Mouse (Mus musculus) thymus, adult 18-20 months (tissue): ENCODE measurements around the gene Apaf1.

Source experiments
- DNase-seq, 2 experiments: peaks; one replicate each; pipeline ENCODE4 v3.0.0; 2022; ENCODE audit warnings: mixed read lengths in 2 of 2

Apaf1 gene

DNA sequence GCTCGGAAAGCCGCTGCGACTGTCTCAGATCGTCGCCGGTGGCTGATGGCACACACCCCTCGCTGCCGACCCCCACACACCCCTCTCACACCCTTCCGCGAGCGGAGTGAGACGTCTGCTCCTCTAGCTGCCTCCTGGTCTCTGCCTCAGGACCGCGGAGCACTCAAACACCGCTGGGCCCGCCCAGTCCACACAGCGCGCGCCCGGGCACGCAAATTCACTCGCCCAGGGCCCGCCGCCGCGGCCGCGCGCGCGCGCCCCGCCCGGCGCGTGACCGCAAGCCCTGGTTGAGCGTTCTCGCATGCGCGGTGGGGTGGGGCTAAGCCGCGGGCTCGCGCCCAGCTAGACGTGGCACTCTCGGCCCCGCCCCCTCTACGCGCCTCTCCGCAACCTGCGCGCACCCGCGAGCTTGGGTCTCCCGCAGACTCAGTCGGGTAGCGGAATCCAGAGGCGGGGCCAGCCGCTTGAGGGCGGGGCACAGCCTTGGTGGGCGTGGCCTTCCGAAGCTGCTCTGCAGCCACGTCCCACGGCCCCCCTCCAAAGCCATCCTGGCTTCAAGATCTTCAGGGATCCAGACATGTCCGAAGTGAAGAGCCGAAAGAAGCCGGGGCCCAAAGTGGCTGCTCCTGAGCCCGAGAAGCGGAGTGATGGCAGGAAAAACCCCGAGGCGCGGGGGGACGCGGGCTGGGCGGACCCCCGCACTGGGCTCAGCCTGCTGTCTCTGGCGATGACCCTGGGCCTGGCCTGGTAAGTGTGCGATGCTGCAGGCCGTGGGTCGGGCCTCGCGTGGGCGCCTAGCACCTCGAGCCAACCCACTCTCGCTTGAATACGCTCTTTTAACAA lies at the start of gene Apaf1, which contains the start of gene Ikbip:
Apaf1 (minus strand) TSS at position 221 of the 843 bp plus-strand sequence.
Ikbip (plus strand) TSS at position 391 of the 843 bp plus-strand sequence.
- peak; percentile 99 for DNase-seq

DNA sequence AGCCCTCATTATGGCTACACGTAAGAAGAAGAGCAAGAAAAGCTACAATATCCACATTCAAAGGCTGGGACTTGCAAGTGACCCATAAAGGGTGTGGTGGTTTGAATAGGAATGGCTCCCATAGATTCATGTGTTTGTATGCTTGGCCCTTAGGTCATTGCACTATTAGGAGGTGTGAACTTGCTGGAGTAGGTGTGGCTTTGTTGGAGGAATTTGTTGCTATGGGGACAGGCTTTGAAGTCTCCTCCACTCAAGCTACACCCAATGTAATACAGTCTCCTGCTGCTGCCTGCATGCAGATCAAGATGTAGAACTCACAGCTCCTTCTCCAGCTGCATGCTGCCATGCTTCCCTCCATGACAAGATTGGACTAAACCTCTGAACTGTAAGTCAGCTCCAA lies 49.0 kb upstream of the Apaf1 start:
- no peak for DNase-seq

DNA sequence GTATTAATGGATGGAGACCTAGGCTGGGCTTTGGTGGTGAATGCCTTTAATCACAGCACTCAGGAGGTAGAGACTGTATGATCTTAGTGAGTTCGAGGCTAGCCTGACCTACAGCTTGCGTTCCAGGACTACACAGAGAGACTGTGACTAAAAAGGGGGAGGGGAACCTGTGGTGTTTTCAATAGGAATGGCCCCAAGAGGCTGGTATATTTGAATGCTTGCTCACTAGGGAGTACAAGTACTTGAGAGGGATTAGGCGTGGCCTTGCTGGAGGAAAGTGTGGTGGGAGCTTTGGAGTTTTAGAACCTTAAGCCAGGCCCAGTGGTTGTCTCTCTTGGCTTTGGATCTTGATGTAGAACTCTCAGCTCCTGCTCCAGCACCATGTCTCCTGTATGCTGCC lies 48.2 kb upstream of the Apaf1 start:
- DNase-seq = no peak

DNA sequence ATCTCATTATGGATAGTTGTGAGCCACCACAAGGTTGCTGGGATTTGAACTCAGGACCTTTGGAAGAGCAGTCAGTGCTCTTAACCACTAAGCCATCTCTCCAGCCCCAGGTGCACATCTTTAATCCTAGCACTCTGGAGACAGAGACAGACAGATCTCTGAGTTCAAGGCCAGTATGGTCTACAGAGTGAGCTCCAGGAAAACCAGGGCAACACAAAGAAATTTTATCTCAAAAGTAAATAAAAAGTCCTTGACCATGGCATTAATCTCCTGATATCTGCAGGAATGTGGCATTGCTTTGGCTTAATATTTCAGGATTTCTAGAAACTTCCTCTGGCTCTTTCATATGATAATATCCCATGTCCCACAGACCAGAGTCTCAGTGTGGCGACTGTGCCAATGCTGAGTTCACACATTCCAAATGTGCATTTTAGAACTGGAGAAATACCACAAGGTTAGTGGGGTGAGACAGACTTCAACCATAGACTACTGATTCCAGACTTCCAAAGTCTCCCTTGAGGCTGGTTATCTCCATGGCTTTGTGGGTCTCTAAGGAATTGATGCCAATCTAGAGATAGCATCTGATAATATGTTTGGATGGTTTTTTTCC lies 46.1 kb upstream of the Apaf1 start:
- DNase-seq = no peak

DNA sequence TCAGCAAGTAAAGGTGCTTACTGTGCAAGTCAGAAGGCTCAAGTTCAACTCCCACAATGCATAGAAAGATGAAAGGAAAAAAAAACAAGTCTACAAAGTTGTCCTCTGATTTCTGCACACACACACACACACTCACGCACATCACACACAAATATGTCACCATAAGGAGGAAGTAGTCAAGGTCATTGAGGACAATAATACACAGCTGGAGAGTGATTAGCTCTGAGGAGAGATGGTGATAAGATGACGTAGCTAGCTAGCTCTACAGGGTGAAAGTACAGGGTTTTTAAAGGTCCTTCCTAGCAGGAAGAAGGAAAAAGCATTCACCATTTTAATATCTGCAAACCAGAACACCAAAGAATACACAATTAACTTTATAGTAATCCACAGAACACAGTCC lies 44.8 kb upstream of the Apaf1 start:
- DNase-seq = no peak

DNA sequence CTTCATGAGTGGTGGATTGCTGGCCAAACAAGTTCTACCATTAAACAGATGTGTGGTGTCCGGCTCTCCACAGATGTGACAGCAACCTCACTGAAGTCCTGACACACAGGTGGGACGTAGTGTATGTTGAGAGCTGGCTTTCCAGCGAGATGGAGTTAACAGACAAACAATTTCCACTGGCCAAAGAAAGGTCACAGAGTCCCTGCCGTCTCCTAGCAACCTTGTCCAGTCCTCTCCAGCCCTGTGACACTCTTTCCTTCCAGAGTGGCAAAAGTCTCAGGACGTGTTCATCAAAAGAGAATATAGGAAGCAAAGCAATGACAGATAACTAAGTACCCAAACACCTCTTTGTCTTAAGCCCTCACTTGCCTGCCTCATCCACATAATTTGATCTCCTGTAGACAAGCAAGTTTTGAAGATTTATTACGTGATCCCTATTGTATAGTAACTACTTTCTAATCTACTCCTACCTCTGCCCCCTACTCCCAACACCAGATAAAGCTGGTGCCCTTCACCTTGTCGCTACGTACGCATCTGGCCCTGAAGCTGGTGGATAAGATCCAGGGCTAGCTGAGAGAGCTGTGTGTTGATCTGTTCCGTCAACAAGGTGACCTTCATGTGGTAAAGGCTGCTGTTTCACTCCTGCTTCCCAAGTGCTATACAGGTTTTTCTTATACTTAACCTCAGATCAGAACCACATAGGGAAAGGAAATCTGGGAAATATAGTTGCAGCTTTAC lies 44.2 kb upstream of the Apaf1 start:
- no peak for DNase-seq

DNA sequence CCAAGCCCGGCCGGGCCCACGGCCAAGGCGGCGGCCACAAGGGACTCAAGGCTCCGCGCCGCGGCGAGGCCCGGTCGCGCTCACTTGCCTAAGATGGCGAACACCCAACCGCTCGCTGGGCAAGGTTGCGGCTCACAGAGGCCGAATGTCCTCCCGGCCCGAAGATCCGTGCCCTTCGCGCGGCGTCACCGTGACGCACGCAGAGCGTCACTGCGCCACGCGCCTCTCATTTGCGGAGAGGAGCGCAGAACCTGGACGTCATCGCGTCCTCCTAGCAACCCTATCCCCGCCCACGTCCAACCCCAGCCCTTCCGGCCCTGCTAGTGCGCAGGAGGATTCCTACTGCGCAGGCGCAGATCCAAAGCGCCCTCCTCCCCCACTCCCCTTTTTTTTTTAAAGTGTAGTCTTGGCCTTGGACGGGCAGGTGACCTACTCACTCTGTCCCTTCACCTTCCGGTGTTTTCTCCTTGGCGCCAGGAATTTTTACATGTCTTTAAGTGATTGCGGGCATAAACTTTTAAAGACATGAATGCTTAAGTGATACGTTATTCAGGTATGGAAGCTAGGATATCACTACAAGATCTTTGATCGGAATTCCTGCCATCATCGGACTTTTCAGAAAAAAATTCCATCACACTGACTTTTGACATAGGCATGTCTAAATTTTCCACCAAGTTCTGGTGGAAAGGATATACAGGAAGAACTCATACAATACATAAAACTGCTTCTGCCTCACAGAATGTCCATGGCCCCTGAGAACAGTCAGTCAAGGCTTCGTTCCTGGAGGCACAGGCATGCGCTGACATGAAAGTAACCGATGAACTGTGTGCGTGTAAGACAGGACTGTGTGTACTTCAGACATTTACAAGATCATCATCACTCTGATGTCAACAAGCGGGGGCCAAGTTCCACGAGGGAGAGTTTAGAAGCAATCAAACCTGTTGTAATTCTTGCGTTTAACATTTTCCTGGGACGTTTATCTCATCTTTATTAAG lies 41.6 kb upstream of the Apaf1 start, which contains the start of gene Slc25a3:
Slc25a3 (minus strand) TSS at position 232 of the 995 bp plus-strand sequence.
- DNase-seq = peak; percentile 96 to 97

DNA sequence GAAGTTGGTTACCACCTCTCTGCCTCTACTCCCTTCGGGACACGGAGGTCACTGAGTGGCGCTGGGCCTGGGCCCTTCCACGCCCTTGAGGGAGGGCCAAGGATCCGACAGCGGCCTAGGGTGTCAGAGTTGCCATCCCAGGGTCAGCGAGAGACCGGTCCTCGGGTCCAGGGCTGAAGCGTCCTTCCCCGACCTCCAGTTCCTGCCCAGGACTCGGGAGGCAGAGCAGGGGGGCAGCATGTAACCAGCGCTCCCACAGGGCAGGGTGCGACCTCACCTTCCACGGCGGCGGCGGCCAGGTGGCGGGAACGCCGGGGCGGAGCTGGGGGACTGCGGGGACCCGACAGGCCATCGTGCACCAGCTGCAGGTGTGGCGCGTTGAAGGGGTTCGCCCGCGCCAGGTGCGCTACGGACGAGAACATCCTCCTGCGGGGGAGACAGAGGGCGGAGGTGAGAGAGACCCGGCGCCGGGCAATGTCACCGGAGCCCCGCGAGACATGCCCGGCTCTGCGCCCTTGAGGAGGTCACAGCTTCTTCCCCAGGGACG lies 40.8 kb upstream of the Apaf1 start:
- peak; percentile 58 to 67 for DNase-seq

DNA sequence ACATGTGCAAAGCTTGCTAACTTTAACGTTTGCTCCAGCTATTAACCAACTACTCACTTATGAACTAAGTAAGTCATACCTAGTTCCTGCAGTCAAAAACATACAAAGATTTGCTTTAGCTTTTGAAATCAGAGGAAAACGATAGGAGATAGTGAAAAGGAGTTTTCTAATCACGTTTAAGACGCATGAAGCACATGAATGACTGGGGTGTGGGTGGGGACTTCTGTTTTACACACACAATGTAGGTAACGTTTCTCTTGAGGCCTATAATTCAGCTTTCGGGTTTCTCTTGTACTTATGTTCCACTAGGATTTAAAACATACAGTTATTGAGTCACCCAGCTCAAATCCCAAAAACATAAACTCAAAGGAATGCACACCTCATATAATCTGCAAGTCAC lies 40.1 kb upstream of the Apaf1 start:
- no peak for DNase-seq

DNA sequence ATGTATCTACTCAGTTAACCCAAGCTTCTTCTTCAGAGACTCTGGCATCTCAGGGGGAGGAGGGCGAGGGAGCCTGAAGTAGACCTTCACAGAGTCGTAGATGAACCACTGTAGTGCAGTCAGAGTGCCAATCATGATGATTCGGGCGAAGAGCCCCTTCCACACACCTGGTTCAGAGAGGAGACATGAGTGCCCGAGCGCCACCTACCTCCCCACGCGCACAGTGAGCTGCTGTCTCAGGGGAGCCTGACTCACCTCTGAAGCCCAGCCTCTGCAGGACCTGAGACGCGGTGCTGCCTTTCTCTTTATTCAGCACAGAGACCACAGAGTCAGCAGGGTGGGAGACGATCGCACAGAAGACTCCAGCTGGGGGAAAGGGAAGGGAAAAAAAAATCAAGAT lies 34.4 kb upstream of the Apaf1 start:
- no peak for DNase-seq

DNA sequence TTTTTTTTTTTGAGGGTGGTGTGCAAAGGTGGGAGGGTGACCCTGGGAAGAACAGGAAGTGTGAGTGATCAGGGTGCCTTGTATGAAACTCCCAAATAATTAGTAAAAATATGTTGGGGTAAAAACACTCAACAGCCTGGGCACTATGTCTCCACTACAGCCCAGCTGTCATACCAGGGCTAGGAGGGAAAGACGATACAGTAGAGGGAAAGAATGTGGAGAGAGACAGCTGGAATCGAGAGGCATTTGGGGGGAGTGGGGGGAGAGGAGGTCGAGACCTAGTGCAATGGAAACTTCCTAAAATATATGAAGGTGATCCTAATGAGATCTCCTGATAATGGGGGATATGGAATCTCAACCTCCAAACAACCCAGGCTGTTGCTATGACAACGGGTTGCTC lies 27.3 kb upstream of the Apaf1 start:
- DNase-seq = no peak

DNA sequence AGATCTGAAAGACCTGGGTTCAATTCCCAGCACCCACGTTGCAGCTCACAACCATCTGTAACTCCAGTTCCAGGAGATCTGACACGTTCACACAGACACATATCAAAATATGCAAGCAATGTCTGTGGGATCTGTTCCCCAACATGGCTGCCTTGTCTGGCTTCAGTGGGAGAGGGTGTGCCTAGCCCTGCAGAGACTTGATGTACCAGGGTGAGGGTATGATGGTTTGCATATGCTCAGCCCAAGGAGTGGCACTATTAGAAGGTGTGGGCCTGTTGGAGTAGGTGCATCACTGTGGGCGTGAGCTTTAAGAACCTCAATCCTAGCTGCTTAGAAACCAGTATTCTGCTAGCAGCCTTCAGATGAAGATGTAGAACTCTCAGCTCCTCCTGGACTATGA lies 23.4 kb upstream of the Apaf1 start:
- no peak for DNase-seq

DNA sequence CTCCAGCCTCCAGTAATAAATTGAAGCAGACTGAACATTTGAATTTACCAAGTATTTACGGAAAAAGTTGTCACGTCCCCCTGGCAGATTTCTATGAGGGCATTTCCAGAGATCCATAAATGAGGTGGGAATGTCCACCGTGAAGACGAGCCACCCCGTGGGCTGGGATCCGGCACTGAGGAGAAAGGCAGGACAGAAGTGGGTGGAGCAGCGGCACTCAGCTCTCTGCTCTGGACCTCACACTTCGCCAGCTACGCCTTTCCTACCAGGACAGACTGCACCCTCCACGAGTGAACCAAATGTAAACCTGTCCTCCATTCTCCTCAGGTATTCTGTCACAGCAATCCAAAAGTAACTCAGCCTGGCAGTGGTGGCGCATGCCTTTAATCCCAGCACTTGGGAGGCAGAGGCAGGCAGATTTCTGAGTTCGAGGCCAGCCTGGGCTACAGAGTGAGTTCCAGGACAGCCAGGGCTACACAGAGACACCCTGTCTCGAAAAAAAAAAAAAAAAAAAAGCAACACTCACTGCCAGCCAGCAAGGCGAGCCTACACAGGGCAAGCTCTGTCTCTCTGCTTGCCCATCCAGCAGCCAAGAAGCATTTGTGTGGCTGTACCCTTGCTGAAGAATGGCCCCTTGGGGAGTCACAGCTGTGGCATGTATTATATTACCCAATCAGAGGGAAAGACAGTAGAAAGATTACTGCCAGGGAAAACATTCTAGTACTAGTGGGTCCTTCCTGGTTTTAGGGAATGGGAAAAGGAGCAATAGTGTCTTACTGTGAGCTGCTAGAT lies 20.4 kb upstream of the Apaf1 start:
- DNase-seq = no peak

DNA sequence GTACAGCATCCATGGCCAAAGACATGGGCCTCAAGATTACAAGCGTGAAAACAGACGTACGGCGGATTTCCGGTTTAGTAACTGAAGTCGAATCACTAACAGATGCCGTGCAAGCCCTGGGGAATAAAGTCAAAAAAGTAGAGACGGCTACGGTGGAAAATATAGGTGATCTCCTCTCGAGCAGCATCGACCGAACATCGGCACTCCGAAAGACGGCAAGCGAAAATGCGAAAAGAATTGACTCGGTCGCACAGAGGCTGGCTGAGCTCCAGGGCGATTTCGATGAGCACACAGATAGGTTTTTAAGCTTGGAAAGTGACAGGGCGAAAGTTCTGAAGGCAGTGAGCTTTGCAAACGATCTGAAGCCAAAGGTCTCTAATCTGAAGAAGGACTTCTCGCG lies 19.4 kb upstream of the Apaf1 start:
- no peak for DNase-seq

DNA sequence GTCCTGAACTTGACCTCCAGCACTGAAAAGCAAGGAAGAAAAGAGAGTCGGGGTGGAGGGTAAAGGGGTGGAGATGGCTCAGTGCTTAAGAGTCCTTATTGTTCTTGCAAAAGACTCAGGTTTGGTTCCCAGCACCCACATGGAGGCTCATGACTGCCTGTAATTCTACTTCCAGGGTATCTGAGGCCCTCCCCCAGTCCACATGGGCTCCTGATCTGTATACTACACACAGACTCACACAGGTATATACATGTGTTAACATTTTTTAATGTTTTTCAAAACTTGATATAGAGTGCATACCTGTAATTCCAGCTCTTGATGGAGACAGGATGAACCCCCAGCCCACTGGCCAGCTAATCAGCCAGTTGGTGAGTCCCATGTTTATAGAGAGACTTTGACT lies 17.5 kb upstream of the Apaf1 start:
- DNase-seq = no peak

DNA sequence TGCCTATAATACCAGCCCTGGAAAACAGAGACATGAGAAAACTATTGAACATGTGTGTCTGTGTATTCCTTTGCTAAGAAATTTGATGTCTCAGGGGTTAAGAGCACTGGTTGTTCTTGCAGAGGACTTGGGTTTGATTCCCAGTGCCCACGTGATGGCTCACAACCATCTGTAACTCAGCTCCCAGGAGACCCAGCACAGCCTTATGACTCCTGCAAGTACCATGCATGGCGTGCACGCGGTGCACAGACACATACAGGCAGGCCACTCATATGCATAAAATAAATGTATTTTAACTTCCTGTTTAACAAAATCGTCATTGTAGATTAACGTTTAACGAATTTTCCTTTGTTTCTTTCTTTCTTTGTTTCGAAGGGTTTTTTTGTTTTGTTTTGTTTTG lies 15.5 kb upstream of the Apaf1 start:
- no peak for DNase-seq

DNA sequence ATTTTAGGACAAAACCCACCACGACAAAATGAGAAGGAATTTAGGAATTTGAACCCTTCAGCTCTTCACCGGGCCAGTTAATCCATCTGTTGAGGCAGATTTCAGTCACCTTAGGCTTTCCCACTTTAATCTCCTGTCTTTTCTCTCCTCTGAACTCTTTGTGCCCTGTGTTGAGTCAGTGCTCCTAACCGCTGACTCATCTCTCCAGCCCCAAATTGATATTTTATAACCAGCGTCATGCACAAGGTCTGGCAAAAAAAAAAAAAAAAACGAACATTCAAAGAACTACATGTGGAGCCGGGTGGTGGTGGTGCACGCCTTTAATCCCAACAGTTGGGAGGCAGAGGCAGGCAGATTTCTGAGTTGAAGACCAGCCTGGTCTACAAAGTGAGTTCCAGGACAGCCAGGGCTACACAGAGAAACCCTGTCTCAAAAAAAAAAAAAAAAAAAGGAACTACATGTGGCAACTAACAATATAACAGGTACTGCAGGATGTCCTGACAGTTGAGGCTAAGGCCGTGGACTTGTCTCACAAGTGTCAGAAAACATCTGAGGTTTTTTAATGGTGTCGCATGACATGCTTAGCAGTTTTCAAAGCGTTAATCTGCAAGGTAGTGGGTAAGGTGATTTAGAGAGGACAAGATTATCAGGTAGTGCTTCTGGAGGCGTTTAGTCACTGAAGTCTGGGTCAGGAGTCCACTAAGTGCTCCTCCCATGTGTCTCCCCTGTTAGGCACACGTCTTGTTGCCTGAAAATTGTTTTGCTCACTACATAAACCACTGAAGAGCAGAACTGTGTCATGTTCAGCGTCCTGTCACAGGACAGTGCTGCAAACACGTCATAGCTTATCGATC lies 11.9 kb upstream of the Apaf1 start:
- no peak for DNase-seq

DNA sequence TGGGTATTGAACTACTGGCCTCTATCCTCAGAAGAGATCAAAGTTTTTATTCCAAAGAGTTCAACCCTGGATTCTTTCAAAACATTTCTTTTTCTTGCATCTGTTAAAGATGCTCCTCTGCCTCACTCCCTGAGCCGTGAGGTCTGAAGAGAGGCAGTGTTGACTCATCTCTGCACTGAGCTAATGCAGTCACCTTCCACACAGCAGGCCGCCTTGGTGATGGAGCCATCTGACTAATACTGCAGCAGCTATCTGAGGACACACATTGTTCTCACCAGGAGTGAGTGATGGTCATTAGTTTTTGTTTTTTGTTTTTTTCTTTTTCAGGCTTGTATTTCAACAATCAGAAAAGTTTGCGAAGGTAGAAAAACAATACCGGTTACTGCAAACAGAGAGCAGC lies 10.2 kb upstream of the Apaf1 start:
- DNase-seq = no peak

DNA sequence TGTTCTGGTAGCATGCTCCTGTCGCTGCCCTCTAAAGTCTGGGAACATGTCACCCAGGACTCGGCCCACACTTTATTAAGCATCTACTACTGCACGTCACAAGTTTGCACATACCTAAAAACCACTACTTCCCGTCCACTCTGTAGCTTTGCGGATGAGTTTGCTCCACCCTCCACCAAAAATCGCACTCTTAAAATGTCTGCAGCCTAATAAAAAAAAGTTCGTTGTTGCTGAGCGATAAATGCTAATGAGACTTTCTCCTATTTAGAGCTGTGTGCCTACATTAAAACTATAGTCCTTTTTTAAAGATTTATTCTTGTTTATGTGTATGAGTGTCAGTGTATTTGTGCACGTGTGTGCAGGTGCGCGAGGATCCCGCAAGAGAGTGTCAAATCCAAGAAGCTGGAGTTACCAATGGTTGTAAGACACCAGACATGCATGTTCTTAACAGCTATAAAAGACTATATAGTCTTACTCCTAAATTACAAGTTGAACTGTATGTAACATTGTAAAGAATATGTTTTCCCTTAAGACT lies 890 bp upstream of the Apaf1 start:
- no peak for DNase-seq

DNA sequence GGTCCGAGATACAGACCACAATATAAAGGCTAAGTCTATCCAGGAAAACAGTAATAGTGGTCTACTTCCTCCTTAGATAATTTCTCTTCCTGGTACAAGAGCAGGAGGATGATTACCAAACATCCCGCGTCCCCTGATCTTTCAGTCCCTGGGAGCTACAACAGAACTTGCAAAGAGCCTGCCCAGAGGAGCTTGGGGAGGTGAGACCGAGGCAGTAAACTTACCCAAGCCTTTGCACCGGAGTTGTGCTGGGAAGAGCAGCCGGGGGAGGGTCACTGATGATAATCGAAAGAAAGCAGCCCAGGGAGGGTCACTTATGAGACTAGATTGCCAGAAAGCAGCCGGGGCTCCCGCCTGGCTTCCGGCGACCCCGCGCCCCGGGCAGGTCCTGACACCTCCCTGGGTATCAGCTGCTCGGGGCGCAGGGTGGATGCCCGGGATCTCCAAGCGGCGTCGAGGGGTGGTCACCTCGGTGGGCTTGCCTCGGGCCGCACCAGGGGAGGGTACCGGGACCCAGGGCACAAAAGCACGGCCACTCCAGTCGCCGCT lies 537 bp downstream of the Apaf1 start:
- DNase-seq = no peak
